Mouse (Mus musculus) left cerebral cortex, postnatal 36 days (tissue): ENCODE data around the gene Rprml. TPM values are rescaled to one million over a fixed set of nuclear protein-coding genes. Genes with fewer than 3 reads are reported as not detected.
A peak's percentile ranks its signal among the peaks of the same experiment; 100 is the strongest.

Source experiments
- DNase-seq, 2 experiments: peaks; one replicate each; pipeline ENCODE4 v3.0.0; 2021 to 2022; ENCODE audit warnings: low spot score in 2 of 2, mixed read lengths in 1 of 2
- intact Hi-C: fragments of 180-260 bp; cut with DNase I; formaldehyde crosslinking; loops from one replicate; pipeline ENCODE4 v1.15.1; 2025
- total RNA-seq, 2 experiments: library from RNA; stranded (reverse); gene quantifications; 2 replicates each; pipeline ENCODE4 v1.2.3; 2021

Gene Rprml
- total RNA-seq, 2 experiments from 2014 or later = 84.9 to 98.5 TPM

- peak in 1 of 2 experiments; percentile 28 for DNase-seq
- intact Hi-C loops = no loop called here
These were observed 8.8 kb downstream of the Rprml start for GRCm38 (mm10) chr11:103658189-103658588.

DNA sequence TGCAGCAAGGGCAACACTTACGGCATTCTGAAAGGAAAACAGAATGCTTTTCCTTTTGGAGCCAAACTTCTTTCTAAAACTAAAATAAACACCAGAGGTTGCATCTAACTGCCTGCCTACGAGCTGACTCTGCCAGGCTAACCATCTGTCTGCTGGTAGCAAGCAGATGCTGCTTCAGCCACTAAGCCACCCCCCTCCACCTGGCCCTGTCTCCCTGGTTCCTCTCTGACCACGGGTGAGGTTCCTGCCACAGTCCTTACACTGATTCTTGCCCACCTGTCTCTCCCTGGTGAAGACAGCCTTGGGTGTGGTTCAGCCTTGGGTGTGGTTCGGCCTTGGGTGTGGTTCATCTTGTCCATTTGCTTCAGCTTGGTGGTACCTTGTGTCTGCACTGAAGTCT lies 12.5 kb downstream of the Rprml start:
- DNase-seq = peak; percentile 72 to 76
- intact Hi-C loops = loop anchor here (1.0 kb wide), 1 partner anchor 13 kb away; the partner anchor contains the start of gene Rprml

- peak; percentile 76 to 83 for DNase-seq
- intact Hi-C loops = loop anchor here (1.0 kb wide), 1 partner anchor 13 kb away; the partner anchor contains the start of gene Rprml
These were observed 13.2 kb downstream of the Rprml start for GRCm38 (mm10) chr11:103662546-103662945.

- intact Hi-C loops = no loop called here
- no peak for DNase-seq
These were observed 13.7 kb downstream of the Rprml start for GRCm38 (mm10) chr11:103663119-103663518.

- intact Hi-C loops = loop anchor here (1.0 kb wide), 1 partner anchor 16 kb away; the partner anchor contains the start of gene Rprml
- DNase-seq = no peak
These were observed 16.3 kb downstream of the Rprml start for GRCm38 (mm10) chr11:103665695-103666094.

- intact Hi-C loops = loop anchor here (1.0 kb wide), 1 partner anchor 17 kb away; the partner anchor contains the start of gene Rprml
- peak; percentile 87 to 92 for DNase-seq
These were observed 17.0 kb downstream of the Rprml start for GRCm38 (mm10) chr11:103666181-103666906.

- intact Hi-C loops = loop anchor here (1.0 kb wide), 1 partner anchor 18 kb away; the partner anchor contains the start of gene Rprml
- DNase-seq = no peak
These were observed 17.6 kb downstream of the Rprml start for GRCm38 (mm10) chr11:103666907-103667426.

DNA sequence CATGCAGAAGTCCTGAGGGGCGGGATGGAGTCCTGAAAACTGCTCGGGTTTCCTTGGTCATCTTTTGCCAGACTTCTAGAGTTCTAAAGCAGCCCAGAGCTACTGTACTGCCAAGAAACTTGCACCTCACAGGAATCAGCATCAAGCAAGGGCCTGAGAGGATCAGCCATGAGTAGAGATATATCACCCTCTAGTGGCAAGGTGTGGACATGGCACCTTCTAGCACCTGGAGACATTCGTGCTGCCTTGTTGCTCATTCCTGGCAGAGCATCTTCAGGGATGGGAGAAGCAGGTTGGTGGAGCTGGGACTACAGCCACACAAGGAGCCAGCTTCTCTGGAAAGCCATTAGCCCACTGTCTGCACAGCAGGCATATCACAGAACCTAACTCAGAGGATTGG lies 26.2 kb downstream of the Rprml start:
- intact Hi-C loops = loop anchor here (1.0 kb wide), 1 partner anchor 36 kb away; no protein-coding TSS in a partner anchor
- peak; percentile 75 to 80 for DNase-seq

- DNase-seq = peak in 1 of 2 experiments; percentile 30
- intact Hi-C loops = loop anchor here (2.0 kb wide), 1 partner anchor 82 kb away; no protein-coding TSS in a partner anchor
These were observed 27.7 kb downstream of the Rprml start for GRCm38 (mm10) chr11:103677042-103677441.

- peak in 1 of 2 experiments; percentile 0 for DNase-seq
- intact Hi-C loops = no loop called here
These were observed 34.4 kb downstream of the Rprml start for GRCm38 (mm10) chr11:103683667-103684334.

GRCm38 (mm10) chr11:103685261-103685736 lies 35.9 kb downstream of the Rprml start:
- intact Hi-C loops = loop anchor here (1.0 kb wide), 1 partner anchor 45 kb away; no protein-coding TSS in a partner anchor
- DNase-seq = peak; percentile 46 to 50

- DNase-seq = no peak
- intact Hi-C loops = no loop called here
These were observed 37.3 kb downstream of the Rprml start for GRCm38 (mm10) chr11:103686706-103687105.

GRCm38 (mm10) chr11:103688271-103688979 lies 39.1 kb downstream of the Rprml start:
- DNase-seq = no peak
- intact Hi-C loops = no loop called here

GRCm38 (mm10) chr11:103688980-103689378 lies 39.6 kb downstream of the Rprml start:
- intact Hi-C loops = no loop called here
- no peak for DNase-seq

DNA sequence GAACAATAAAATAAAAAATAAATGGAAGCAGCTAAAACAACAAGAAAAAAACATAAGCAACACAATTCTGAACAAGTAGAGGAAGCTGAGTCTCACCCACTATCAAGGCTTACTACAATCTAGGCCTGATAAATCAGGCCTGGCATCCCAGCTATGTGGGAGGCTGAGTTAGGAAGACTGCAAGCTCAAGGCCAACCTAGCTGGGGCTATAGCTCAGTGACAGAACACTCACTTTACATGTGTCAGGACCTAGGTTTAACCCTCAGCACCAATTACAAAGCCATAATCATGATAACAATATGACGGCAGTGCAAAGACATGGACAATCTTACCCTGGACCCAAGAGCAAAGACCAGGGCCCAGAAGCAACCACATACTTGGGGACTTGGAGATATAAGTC lies 41.7 kb downstream of the Rprml start:
- DNase-seq = no peak
- intact Hi-C loops = no loop called here

- no peak for DNase-seq
- intact Hi-C loops = no loop called here
These were observed 43.9 kb downstream of the Rprml start for GRCm38 (mm10) chr11:103693241-103693640.

- no peak for DNase-seq
- intact Hi-C loops = no loop called here
These were observed 47.6 kb downstream of the Rprml start for GRCm38 (mm10) chr11:103696851-103697564.

DNA sequence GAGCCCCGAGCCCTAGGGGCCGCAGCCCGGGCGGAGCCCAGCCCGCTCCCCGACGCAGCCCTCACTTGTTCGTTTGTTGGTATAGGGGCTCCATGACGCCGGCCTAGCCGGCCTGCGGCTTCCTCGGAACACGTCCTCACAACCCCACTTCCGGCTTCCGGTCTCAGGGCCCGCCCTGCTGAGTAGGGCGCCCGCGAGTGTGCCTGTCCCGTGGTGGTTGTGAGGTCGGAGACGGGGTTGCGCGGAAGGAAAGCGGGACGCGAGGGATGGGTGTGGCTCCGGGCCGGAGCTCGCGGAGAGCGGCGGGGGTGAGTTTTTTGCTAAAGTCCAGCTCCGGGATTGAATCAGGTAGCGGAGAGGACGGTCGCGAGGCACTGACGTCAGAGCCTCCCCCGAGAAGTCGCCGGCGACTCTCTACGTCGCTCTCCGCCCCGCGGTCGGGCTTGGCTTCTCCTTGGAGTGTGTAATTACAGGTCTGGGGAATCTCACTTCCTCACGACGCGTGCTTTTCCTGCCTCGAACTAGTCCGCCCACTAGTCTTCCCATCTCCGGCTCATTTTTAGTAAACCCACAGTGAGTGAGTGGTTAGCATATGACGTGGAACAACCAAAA lies 48.3 kb downstream of the Rprml start, which contains the start of gene Gosr2:
TSS of gene Gosr2 (minus strand) at position 334 of the 612 bp plus-strand sequence.
- peak; percentile 93 to 95 for DNase-seq
- intact Hi-C loops = no loop called here
